Mouse (Mus musculus) limb, embryonic 13.5 days (tissue): ENCODE results near the gene Vkorc1l1. TPM values are rescaled to one million over a fixed set of nuclear protein-coding genes. Genes with fewer than 3 reads are reported as not detected.
A peak's percentile ranks its signal among the peaks of the same experiment; 100 is the strongest.
"Not testable (repeated sequence)": the region's sequence is repeated elsewhere in the genome, so short reads cannot be mapped to it uniquely, and the experiment has no call there.

Experiments
- ATAC-seq: fragments of 200-750 bp; cut with Nextera tagmentation; 2 replicates; pipeline ENCODE4 v1.8.0; 2017; ENCODE audit warnings: low read depth, moderate number of reproducible peaks, moderate TSS enrichment; ENCODE audit not compliant: low FRiP score
- H3K27ac ChIP-seq: fragments of 300-500 bp; sonication (generic); 2 replicates; pipeline ENCODE4 v1.5.1; 2015; ENCODE audit warnings: inconsistent platforms, mild to moderate bottlenecking, moderate library complexity
- H3K27me3 ChIP-seq: fragments of 300-500 bp; sonication (generic); 2 replicates; pipeline ENCODE4 v1.6.1; 2015; ENCODE audit warnings: mild to moderate bottlenecking, inconsistent platforms
- H3K36me3 ChIP-seq: fragments of 300-500 bp; sonication (generic); 2 replicates; pipeline ENCODE4 v1.6.1; 2015; ENCODE audit warnings: inconsistent platforms, mild to moderate bottlenecking, moderate library complexity
- H3K4me1 ChIP-seq: fragments of 300-500 bp; sonication (generic); 2 replicates; pipeline ENCODE4 v1.6.1; 2015; ENCODE audit warnings: inconsistent platforms
- H3K4me2 ChIP-seq: fragments of 300-500 bp; sonication (generic); replicated peaks from 2 replicates; pipeline ENCODE4 v1.6.1; 2015; ENCODE audit warnings: inconsistent platforms, mild to moderate bottlenecking, moderate library complexity
- H3K4me3 ChIP-seq: fragments of 300-500 bp; sonication (generic); 2 replicates; pipeline ENCODE4 v1.5.1; 2015; ENCODE audit warnings: moderate library complexity, mild to moderate bottlenecking, inconsistent platforms
- H3K9ac ChIP-seq: fragments of 300-500 bp; sonication (generic); 2 replicates; pipeline ENCODE4 v1.6.1; 2015; ENCODE audit warnings: mild to moderate bottlenecking, inconsistent platforms
- H3K9me3 ChIP-seq: fragments of 300-500 bp; sonication (generic); 2 replicates; pipeline ENCODE4 v1.6.1; 2016; ENCODE audit warnings: inconsistent platforms
- WGBS: fragments of 180-500 bp; shearing (Covaris S2); methylation state at CpG from one replicate; pipeline ENCODE4 v1.1.7; 2015; 5-methylcytosine and 5-hydroxymethylcytosine counted together
- polyA plus RNA-seq: library from polyadenylated mRNA; unstranded; fragments of >200 nt; fragmentation: Nextera tagmentation; extraction: Ambion mirVana; gene quantifications from 2 replicates; pipeline ENCODE4 v1.2.1, GENCODE M21; 2015

Gene Vkorc1l1
- polyA plus RNA-seq, 1 experiment from 2014 or later = 28.7 TPM

GRCm38 (mm10) chr5:129919320-129919719, 22.4 kb upstream of the Vkorc1l1 start:
- Histone ChIP-seq H3K36me3 (no peaks in the 10 kb centered on the region), H3K9me3 (no peaks in the 10 kb centered on the region), H3K27me3 (no peaks in the 10 kb centered on the region), H3K9ac (no peak overlapping the region), H3K4me1 (no peaks in the 10 kb centered on the region), H3K4me3 (no peak overlapping the region), H3K27ac (no peak overlapping the region), H3K4me2 (no peak overlapping the region)
- no peak for ATAC-seq
- WGBS = 54% methylated on average over 8 of the region's 8 CpGs

DNA sequence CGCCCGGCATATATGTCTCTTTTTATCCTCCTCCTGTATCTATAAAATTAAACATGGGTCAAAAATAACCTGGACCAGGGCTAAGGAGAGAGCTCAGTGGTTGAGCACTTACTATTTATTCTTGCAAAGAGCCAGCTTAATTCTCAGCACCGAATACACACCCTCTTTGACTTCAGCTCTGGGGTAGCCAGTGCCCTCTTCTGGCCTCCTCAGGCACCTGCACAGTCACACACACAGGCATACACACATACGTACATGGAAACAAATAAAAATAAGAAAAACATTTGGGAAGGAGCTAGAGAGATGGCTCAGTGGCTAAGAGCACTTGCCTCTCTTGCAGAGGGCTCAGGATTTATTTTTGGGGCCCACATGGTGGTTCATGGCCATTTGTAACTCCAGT, 19.8 kb upstream of the Vkorc1l1 start:
- ATAC-seq = no peak
- Histone ChIP-seq H3K27ac (no peak overlapping the region), H3K4me2 (no peak overlapping the region), H3K9me3 (no peaks in the 10 kb centered on the region), H3K4me3 (no peak overlapping the region), H3K36me3 (no peaks in the 10 kb centered on the region), H3K9ac (no peak overlapping the region), H3K27me3 (no peaks in the 10 kb centered on the region), H3K4me1 (no peaks in the 10 kb centered on the region)
- 95% methylated on average over 4 of the region's 4 CpGs for WGBS

- Histone ChIP-seq H3K4me3 (no peak overlapping the region), H3K9ac (no peak overlapping the region), H3K9me3 (no peaks in the 10 kb centered on the region), H3K27ac (no peak overlapping the region), H3K4me2 (no peak overlapping the region), H3K36me3 (no peaks in the 10 kb centered on the region), H3K27me3 (no peaks in the 10 kb centered on the region), H3K4me1 (no peaks in the 10 kb centered on the region)
- 89% methylated on average over 8 of the region's 8 CpGs for WGBS
- ATAC-seq = no peak
Measured at GRCm38 (mm10) chr5:129924820-129925452, 16.8 kb upstream of the Vkorc1l1 start.

GRCm38 (mm10) chr5:129925933-129926332, 15.8 kb upstream of the Vkorc1l1 start:
- H3K9ac ChIP-seq = no peak overlapping the region
- no peaks in the 10 kb centered on the region for H3K9me3 ChIP-seq
- H3K4me2 ChIP-seq = no peak overlapping the region
- H3K27me3 ChIP-seq = no peaks in the 10 kb centered on the region
- H3K36me3 ChIP-seq = no peaks in the 10 kb centered on the region
- no peaks in the 10 kb centered on the region for H3K4me1 ChIP-seq
- H3K4me3 ChIP-seq = no peak overlapping the region
- no peak overlapping the region for H3K27ac ChIP-seq
- 75% methylated on average over 5 of the region's 5 CpGs for WGBS
- no peak for ATAC-seq

DNA sequence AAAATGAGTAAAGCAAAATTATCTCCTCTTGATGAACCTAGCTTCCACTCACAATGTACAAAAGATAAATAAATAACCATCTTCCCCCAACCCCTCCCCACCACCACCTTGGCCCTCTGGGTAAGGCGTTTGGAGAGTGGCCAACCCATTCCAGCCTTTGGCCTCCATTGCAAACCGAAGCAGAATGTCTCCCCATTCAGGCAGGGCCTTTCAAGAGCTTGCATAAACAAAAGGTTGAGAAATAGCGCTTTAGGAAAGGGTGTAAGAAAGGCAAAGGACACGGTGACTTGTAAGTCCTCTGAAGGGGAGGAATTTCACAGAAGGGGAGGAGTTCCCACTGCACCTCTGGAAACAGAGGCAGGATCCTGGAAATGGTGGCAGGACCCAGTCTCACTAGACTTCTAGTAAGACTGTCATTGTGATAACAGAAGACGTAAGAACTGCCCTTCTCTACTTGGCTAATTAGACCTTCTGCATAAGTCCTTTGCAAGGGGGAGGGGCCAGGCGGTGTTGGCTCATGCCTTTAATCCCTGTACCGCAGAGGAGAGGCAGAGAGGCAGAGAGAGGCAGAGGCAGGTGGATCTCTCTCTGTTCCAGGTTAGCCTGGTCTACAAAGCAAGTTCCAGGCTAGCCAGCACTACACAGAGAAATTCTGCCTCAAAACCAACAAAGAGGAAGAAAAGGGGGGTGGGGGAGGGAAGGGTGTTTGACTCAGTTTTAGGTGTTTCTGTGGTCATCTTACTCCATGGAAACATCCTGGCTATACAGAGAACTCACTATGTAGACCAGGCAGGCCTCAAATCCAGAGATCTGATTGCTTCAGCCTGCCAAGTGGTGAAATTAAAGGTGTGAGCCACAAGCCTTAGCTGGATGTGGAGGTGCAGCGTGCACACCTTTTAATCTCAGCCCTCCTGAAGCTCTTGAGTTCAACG, 11.6 kb upstream of the Vkorc1l1 start:
- H3K27ac ChIP-seq = no peak overlapping the region
- H3K36me3 ChIP-seq = no peaks in the 10 kb centered on the region
- WGBS = 49% methylated on average over 9 of the region's 9 CpGs
- ATAC-seq = no peak
- no peaks in the 10 kb centered on the region for H3K9me3 ChIP-seq
- no peaks in the 10 kb centered on the region for H3K4me1 ChIP-seq
- H3K4me3 ChIP-seq = no peak overlapping the region
- no peak overlapping the region for H3K4me2 ChIP-seq
- H3K27me3 ChIP-seq = no peaks in the 10 kb centered on the region
- no peak overlapping the region for H3K9ac ChIP-seq

- no peak overlapping the region for H3K4me2 ChIP-seq
- no peak overlapping the region for H3K27ac ChIP-seq
- no peaks in the 10 kb centered on the region for H3K27me3 ChIP-seq
- H3K9me3 ChIP-seq = no peaks in the 10 kb centered on the region
- no peak for ATAC-seq
- 46% methylated on average over 4 of the region's 4 CpGs for WGBS
- no peak overlapping the region for H3K4me3 ChIP-seq
- H3K4me1 ChIP-seq = no peaks in the 10 kb centered on the region
- H3K36me3 ChIP-seq = no peaks in the 10 kb centered on the region
- no peak overlapping the region for H3K9ac ChIP-seq
Measured at GRCm38 (mm10) chr5:129936941-129937340, 4.8 kb upstream of the Vkorc1l1 start.

GRCm38 (mm10) chr5:129940281-129940680, 1.5 kb upstream of the Vkorc1l1 start:
- Histone ChIP-seq H3K4me1 (peaks cover 10% of the 10 kb centered on the region), H3K27me3 (no peaks in the 10 kb centered on the region), H3K36me3 (peaks cover 7% of the 10 kb centered on the region), H3K9ac (no peak overlapping the region), H3K4me3 (no peak overlapping the region), H3K4me2 (no peak overlapping the region), H3K9me3 (no peaks in the 10 kb centered on the region), H3K27ac (no peak overlapping the region)
- ATAC-seq = no peak
- WGBS = 60% methylated on average over 2 of the region's 2 CpGs

- no peaks in the 10 kb centered on the region for H3K9me3 ChIP-seq
- 6% methylated on average over 9 of the region's 9 CpGs for WGBS
- peak overlapping the region; percentile 94 for H3K4me3 ChIP-seq
- peaks cover 10% of the 10 kb centered on the region for H3K4me1 ChIP-seq
- no peaks in the 10 kb centered on the region for H3K27me3 ChIP-seq
- ATAC-seq = peak; percentile 43
- no peak overlapping the region for H3K27ac ChIP-seq
- H3K9ac ChIP-seq = 0 out of 2 replicates have a peak overlapping the region, but pooled peaks have one; percentile 35
- peaks cover 10% of the 10 kb centered on the region for H3K36me3 ChIP-seq
- peak overlapping the region; percentile 60 for H3K4me2 ChIP-seq
Measured at GRCm38 (mm10) chr5:129940736-129941494, 855 bp upstream of the Vkorc1l1 start.

DNA sequence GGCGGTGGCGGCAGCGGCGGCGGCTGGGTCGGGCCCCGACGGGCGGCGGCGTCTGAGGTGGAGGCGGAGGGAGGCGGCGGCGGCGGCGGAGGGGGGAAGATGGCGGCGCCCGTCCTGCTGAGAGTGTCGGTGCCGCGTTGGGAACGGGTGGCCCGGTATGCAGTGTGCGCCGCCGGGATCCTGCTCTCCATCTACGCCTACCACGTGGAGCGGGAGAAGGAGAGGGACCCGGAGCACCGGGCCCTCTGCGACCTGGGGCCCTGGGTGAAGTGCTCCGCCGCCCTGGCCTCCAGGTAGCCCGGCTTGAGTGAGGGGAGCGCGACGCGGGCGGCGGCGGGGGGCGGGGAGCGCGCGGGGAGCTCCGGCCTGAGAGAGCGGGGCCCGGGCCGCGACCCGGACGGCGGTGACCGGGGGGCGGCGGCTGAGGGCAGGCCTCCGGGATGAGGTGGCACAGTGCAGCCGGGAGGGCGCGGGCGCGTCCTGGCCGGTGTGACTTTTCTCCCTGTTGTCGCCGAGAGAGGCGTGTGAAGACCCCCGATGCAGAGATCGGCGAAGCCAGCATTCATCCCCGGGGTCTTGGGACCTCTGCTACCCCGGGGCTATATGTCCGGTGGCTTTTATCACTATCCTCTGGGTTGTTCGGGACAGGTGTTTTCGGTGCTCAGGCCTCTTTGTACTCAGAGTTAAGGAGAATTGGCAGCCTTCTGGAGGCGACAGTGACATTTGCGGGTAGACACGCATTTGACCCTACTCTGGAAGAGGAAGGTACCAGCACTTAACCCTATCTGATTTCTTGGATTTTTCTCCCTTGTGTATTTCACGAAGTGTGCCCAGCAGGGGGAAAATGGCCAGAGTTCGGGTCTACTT, 536 bp downstream of the Vkorc1l1 start:
- under 1% methylated on average over 42 of the region's 82 CpGs for WGBS
- not testable (repeated sequence) for H3K9me3 ChIP-seq, H3K36me3 ChIP-seq, H3K27me3 ChIP-seq
- peak overlapping the region; percentile 94 for H3K4me3 ChIP-seq
- peak overlapping the region; percentile 86 for H3K4me2 ChIP-seq
- H3K4me1 ChIP-seq = peaks cover 10% of the 10 kb centered on the region
- H3K27ac ChIP-seq = peak overlapping the region; percentile 52; the same call in 1 of the 2 replicates
- peak overlapping the region; percentile 94 for H3K9ac ChIP-seq
- peak; percentile 38 for ATAC-seq

- H3K9me3 ChIP-seq = no peaks in the 10 kb centered on the region
- H3K36me3 ChIP-seq = peaks cover 10% of the 10 kb centered on the region
- ATAC-seq = no peak
- H3K27me3 ChIP-seq = no peaks in the 10 kb centered on the region
- WGBS = 80% methylated on average over 1 of the region's 1 CpGs
- peaks cover 10% of the 10 kb centered on the region for H3K4me1 ChIP-seq
- H3K4me3 ChIP-seq = no peak overlapping the region
- no peak overlapping the region for H3K27ac ChIP-seq
- no peak overlapping the region for H3K9ac ChIP-seq
- peak overlapping the region; percentile 28; the same call in 1 of the 2 replicates for H3K4me2 ChIP-seq
Measured at GRCm38 (mm10) chr5:129943402-129943801, 1.6 kb downstream of the Vkorc1l1 start.

DNA sequence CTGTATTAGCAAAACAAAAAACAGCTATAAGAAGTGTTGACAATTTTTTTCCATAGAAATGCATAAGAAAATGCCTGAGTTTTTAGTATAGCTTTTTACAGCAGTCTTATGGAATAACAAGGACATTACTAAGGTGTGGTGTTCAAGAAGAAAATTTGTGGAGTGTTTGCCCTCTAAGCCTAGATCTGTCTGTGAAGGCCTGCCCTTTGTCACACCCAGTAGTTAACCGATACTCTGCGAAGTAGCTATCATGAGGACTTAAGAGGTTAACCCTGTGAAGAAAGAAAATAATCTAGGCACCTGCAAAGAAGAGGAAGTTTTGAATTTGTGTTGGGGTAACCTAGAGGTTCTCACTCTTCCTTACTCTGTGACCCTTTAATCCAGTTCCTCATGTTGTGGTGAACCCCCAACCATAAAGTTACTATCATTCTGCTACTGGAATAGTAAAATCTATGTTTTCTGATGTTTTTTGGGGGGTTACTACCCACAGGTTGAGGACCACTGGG, 5.8 kb downstream of the Vkorc1l1 start:
- no peak for ATAC-seq
- 89% methylated on average over 2 of the region's 2 CpGs for WGBS
- Histone ChIP-seq H3K27me3 (no peaks in the 10 kb centered on the region), H3K9me3 (no peaks in the 10 kb centered on the region), H3K9ac (no peak overlapping the region), H3K4me2 (no peak overlapping the region), H3K4me1 (peaks cover 10% of the 10 kb centered on the region), H3K27ac (no peak overlapping the region), H3K36me3 (peaks cover 10% of the 10 kb centered on the region), H3K4me3 (no peak overlapping the region)
